Mouse (Mus musculus) left cerebral cortex, adult 11 months (tissue): ENCODE measurements around the gene Nhsl1.
A peak's percentile ranks its signal among the peaks of the same experiment; 100 is the strongest.

Experiments
- DNase-seq: peaks from one replicate; pipeline ENCODE4 v3.0.0; 2022; ENCODE audit warnings: low spot score

The Nhsl1 gene

DNA sequence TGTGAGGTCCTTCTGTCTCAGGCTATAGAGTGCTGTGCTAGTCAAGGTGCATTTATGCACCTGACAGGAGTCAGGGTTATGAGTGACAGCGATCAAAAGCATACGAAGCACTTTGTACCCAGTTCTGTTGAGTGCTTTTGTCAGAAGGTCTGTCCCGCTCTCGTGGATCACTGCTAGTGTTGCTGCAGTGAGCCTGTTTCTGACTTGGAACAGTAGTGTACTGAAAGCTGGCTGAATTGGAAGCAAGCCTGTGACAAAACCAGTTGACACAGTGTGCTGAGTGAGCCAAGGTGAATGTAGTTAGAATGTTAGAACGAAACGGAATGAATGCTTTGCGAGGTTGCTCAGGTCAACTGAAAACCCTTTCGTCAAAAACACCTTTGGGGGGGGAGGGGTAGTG lies 82.2 kb downstream of the Nhsl1 start:
- DNase-seq, result no peak

DNA sequence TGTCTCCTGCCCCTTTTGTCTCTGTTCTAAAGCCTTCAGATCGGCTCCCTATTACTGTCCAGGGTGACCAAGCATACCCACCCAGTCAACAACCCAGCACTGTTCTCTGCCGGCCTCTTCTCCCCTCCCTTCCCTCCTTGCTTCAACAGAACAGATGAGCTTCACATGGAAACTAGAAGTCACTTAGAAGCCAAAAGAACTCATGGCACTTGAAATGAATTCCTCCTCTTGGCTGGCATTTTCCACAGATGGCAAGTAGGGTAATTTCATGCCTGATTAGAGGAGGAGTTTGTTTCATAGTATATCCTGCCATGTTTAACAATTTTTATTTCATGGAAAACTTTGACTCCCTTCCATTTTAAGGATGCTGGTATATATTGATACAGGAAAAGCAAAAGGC lies 85.2 kb downstream of the Nhsl1 start:
- DNase-seq, result no peak

DNA sequence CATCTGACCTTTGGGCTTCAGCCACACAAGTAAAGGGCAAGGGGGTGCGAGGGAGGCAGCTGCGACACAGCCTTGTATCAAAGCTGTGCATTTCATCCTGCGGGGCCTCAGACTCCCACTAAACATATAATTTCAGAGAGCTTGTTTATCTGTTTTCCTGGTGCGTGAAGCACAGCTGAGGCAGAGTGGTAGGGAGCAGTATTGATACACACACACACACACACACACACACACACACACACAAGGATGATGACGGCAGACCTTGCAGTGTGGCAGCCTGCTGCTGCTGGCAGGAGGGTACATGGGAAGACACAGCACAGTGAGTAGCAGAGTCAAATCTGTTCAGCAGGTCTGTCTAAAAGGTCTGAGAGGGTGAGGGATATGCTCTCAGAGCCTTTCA lies 85.9 kb downstream of the Nhsl1 start:
- DNase-seq, result no peak

DNA sequence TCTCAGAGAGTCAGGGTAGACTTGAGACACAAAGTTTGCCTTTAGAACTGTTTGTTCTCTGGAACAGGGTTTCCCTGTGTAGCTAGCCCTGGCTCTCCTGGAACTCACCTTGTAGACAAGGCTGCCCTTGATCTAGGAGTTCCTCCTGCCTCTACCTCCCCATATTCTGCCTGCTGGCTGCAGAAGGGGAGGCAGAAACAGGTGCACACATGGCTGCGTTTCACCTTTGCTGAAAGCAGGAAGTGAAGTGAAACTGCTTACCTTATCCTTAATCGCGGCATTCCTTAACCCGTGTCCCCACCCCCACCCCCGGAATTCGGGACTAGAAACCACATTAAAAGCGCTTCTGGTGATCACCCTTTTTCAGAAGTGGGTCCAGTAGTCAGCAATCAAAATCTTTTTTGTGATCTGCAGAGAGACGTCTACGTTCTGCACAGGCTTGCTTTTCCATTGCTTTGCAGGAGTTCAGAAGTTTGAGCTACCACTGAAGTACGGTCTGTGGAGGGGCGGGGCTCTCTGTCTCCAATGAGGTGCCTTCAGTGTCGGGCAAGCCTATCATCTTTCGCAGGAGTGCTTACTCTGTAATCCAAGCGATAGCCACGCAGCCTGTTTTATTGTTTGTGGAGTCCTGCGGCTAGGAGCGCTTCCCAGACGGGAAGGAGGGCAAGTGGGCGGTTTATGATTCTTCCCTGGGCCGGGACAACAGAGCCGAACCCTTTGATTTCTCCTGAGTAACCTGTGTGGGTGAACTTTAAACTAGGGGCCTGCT lies 88.5 kb downstream of the Nhsl1 start:
- no peak for DNase-seq

DNA sequence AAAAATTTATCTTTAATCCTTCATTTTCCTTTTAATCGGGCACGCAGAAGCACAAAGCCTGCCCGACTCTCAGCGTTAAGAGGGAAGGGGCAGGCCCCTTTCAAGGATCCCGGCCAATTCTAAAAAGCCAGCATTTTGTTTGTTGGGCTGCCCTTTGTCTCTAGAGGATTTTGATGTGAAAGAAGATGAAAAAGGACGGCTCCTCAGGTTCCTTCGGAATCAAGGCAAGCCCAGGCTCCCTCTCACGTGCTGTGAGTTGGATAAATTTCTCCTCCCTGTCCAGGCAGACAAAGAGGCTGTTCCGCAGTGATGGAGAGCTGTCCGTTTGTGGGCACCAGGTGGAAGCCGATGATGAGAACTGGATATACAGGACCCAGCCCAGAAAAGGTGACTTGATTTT lies 89.3 kb downstream of the Nhsl1 start:
- DNase-seq, result no peak

DNA sequence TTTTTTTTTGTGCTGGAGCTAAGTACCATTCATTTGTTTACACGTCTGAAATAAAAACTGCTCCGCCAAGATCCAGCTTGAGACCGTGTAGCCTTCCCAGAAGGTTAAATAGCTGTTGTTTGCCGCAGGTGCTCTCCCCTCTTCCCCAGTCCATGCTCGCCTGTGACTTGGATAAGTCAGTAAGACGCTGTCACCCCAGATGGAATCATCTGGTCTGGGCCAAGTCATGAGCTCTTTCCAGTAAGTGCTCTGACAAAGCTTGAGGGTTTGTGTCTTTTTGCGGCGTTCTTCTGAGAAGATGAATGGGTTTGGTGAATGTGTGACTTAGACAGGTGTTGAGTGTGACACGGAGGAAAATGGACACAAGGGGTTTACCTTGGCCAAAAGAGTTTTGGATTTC lies 89.8 kb downstream of the Nhsl1 start:
- no peak for DNase-seq

DNA sequence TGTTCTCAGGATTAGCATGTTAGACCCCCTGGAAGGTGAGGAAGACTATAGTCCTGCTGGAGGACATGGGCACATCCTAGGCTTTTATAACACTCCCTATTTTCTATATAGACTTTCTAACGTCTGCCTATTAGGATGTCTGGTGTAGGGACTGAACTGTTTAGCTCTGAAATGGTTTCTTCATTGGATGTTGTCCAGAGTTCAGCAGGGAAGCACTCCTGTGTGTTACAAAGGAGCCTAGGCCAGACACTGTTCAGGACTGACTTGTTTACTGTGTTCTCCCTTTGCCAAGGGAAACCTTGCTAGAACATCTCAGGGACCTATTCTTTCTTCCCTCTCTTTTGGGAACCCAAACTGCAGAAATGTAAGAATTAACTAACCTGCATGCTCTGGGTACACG lies 90.3 kb downstream of the Nhsl1 start:
- no peak for DNase-seq

DNA sequence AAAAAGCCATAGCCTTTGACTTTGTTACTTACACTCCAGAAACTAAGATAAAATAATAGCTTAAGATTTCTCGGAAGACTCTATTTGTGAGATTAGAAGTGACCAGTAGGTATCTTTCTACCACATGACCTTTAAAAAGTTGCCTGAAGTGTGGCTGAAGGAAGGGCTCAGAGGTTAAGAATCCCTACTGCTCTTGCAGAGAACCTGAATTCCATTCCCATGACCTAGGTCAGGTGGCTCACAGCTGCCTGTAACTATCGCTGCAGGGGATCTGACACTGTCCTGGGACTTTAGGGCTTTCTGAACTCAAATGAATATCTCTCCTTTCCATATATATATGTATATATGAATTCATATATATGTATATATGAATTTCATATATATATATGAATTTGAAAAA lies 92.5 kb downstream of the Nhsl1 start:
- no peak for DNase-seq

DNA sequence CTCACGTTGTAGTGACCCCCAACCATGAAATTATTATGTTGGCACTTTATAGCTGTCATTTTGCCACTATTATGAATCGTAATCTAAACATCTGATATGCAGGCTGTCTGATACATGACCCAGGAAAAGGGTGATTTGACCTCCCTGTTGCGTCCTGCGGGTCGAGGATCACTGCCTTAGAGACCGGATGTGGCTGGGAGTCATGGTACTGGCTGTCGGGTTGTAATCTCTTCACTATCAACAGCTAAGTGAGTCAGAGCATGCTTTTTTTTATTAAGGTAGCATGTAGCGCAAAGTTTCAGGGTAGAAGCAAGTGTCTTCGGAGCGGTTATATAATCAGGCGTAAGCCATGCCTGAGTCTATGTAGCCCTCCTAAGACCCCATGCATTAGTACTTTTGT lies 97.2 kb downstream of the Nhsl1 start:
- no peak for DNase-seq

DNA sequence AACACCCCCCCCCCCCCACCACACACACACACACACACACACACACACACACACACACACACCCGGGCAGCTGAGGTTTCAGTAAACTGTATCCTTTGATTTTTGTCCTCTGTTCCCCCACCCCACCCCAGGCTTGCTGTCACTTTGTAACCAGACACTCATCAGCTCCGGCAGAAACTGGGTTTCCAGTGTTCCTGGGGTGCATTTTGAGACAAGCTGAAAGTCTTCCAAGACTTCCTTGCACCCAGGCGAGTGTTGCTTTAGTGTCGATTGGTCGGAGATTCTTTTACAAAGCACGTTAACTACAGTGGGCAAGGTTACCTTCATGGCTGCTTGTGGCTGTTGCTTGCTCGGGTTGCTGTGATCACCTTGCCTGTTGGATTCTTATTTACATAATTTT lies 99.4 kb downstream of the Nhsl1 start:
- DNase-seq, result no peak

DNA sequence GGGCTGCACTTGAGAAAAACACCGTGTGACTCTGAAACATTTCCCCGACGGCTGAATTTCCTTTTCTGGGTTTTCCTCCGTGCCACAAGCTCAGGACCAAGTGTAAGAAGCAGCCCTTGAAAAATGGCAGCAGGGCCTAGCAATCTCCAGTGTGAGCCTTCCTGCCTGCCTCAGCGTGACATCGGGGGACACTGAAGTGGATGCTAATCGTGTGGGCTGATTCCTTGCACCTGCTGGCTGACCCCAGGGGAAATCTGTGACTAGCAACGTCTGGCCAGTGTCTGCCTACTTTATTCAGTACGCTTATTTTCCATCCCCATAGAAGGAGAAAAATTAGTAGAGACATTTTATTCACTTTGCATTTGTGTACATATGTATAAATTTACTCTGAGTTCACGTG lies 100.7 kb downstream of the Nhsl1 start:
- no peak for DNase-seq

DNA sequence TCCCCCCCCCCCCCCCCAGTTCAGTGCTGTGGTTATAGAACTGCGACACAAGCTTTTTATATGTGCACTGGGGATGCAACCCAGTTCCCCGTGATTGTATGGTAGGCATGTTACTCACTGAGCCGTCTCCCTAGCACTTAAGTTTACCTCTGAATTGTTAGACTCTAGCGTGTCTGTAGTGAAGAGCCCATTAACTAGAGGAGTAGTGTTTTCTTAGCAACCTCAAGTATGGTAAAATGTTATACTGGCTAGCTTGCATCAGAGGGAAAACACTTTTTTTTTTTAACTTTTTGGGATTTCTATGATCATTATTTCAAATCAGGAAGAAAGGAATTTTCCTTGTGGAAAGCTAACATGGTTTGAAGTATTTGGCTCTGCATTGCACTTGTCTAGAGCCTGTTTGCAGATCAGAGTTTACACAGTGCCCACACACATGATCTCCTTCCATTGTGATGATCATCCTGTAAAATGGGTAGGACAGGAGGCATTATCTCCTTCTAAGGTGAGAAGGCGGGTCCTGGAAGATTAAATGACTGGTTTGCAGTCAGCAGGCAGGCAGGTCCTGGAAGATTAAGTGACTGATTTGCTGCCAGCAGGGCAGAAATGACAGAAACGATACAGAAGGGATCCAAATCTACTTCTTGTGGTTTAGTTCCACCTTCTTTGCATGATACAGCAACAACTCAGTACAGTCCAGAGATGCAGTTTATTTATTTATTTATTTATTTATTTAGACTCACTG lies 101.6 kb downstream of the Nhsl1 start:
- no peak for DNase-seq

DNA sequence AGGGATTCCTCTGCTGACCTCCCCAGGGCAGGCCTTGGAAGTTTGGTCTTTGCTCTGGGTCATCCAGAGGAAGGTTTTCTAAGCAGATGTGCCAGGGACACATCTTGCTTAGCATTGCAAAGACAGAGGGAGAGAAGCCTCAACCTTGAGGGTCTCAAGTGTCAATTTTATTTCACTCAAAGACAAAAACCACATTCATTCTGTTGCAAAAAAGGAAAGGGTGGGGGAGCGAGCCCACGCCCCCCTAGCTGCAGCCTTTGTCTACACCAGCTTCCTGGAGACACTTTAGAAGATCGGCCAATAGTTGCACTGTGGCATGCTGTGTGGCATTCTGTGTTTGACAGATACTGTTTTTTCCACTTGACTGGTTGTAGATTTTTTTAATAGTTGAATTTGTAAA lies 104.2 kb downstream of the Nhsl1 start:
- DNase-seq, result no peak

DNA sequence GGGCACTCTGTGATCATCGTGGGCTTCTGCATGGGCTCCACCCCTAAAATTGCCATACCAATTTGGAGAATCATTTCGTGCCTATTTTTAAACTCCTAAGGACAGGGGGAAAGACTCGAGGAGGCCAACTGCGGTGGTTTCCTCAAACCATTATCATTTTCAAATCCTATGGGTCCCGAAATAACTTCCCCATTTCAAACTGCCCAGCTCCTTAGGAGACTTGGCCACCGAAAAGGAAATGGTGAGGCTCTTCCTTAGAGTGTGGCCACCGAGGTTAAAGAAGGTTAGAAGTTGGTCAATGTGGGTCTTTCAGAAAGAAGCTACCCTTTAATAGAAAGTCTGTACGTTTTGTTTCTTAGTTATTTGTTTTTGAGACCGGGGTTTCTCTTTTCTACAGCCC lies 104.8 kb downstream of the Nhsl1 start:
- DNase-seq, result no peak

DNA sequence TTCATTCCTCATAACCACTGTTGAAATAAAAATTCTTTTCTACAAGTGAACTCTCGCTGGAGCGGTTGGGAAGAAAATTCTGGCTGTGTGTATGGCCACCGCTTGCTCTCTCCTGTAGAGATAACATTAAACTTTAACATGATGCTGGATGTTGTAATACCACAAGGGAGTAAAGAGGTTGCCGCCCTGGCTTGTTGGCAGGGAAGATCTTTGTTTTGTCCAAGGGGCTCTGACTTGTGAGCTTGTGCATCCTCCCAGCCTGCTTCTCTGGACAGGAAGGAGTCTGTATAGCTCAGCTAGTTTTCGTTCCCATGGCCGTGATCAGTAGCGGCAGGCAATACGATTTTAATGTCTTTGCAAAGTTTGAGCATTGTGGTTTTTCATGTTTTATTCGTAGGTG lies 109.1 kb downstream of the Nhsl1 start:
- DNase-seq, result no peak

DNA sequence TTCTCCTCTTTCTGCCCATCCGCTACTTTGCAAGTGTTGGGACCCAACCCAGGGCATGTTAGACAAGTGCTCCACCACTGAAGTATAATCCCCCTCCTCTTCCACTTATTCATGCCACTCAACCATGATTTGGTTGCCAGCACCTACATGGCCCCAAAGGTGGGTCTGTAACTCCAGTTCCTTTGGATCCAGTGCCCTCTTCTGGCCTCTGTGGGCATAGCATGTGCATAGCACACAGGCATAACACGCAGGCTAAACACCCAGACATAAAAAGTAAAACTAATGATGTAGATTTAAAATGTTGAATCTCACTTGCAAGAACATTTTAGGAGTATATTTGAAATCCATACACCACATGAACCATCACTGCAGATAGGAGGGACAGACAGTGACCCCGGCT lies 110.7 kb downstream of the Nhsl1 start:
- DNase-seq, result no peak

DNA sequence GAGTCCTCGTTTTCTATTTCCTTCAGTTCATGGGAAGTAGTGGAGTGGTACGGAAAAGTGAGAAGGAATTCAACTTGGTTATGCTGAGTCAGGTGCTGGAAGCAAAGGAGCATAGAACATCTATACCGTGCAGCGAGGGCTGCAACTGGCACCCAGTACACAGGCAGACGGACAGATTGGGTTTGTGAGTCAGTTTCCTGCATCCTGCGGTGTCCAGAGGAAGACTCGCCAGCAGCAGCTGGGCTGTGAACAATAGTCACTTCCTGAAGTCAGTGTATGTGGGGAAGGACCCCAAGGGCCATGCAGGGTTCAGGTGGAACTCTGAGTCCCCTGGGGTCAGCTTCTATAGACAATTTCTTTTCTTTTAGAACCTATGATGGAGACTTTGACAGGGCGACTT lies 111.4 kb downstream of the Nhsl1 start:
- DNase-seq, result no peak

DNA sequence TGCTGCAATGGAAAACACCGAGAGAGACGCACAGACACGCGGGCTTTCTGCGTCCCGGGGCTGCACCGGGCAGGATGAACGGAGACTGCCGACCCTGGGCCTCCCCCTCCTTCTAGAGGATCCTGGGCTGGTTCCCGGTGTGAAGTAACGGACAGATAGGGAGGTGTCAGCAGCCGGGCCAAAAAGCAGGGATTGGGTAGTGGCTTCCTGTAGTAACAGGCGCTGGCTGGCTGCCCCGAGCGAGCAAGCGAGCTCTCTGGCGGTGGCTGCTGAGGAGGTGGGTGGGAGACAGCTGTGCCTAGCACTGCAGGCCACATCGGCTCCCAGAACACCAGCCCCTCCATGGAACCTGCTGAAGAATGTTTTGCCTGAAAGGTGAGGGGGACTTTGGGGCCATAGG lies 112.2 kb downstream of the Nhsl1 start:
- DNase-seq, result peak; percentile 7

DNA sequence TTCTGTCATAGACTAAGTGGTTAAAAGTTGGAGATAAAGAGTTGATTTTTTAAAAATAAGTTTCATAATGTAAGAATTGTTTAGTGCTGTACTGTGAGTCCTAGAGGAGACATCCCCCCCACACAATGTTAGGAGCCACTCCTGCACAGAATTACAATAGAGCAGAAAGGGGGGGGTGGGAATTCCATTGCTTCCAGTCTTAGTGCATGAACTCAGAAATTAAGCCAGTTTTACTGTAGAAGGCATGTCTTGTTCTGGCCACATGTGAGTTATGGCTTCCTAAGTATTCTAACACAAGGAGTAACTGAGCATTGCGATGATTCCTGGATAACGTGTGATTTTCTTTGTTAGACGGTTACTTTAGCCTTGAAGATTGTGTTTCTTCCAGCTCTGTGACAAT lies 112.8 kb downstream of the Nhsl1 start:
- DNase-seq, result no peak

DNA sequence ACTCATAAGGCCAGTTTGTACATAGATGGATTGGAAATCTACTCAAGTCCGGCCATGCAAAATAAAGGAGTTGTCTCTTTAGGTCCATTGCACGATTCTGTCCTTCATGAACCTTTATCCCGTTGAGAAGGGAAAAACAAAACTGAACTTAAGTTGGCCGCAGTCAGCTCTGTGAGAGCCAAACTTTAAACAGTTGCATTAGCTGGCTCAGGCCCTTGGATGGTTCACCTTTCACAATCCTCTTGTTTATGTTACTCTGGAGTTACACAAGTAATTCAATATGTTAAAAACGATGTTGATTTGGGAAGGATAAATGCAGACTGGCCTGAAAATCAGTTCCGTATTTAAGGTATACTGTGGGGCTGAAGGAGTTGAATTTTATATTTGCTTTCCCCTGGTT lies 116.7 kb downstream of the Nhsl1 start:
- no peak for DNase-seq

DNA sequence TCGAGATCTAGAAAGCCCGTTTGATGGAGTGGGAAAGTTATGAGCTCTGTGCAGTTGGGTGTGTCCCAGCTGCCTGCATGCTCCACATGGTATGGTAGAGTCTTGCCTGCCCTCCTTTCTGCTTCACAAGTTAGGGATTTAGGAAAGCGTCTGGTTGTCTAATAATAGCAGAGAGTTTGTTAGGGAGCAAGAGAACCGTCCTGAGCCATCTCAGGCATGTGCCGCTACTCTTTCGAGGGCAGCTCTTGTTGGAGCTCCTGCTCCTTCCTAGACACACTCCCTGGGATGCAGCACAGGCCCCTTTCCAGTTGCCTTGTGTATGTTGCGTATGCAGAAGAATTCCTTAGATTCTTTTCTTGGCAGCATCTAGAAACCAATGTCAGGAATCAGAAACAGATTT lies 117.2 kb downstream of the Nhsl1 start:
- DNase-seq, result no peak

DNA sequence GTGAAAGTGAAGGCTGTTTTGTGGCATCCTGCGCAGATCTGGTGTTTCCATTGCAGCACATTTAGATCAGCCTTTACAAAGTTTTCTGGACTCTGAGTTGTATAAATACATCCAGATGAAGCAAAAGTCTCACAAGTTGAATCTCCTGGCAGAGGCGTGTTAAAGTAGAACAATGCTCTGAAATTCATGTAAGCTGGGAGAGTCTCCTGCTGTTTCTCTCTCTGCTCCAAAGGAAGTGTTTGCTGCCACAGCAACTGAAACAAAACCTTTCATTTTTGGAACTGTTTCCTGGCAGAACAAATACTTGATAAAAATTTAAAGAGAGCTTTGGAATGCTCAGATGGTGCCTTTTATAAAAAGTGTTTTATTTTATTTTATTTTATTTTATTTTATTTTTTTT lies 118.8 kb downstream of the Nhsl1 start:
- DNase-seq, result peak; percentile 11

DNA sequence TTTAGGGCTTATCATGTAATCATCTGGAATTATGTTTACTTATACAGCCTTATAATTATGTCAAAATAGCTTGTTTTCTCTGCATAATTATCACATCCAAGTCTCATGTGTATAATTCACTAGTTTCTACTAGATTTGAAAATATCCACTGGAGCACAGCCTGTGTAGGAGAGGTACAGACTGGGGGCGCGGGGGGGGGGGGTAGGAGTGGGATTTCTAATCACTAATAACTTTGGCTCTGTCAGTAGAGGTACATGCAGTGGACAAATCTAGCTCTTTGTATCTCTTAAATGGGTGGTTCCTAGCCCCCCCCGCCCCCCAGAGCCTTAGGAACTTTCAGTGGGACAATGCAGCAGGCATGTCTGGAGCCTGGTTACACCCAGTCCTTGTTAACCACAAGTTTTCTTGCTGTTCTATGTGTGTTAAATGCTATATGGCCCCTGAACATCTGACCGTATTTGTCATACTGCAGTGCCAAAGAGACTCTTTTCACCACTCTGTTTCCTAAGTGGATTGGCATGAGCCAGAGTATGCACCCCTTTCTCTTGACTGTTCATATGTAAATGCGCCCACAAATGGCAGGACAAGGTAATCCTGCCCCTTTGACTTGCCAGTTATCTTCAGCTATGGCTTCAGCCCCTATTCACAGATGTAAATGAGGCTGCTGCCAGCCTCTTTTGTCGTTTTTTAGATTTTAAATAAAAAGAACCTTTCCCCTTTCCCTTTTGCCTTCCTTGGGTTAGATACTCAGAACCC lies 127.0 kb downstream of the Nhsl1 start:
- DNase-seq, result no peak
